Mouse (Mus musculus) neural tube, embryonic 15.5 days (tissue): ENCODE measurements around the gene Rhbdd1. TPM values are rescaled to one million over a fixed set of nuclear protein-coding genes. Genes with fewer than 3 reads are reported as not detected.

Source experiments
- microRNA-seq: library from miRNA; unstranded; fragments of <30 nt; microRNA quantifications from one replicate; pipeline ENCODE4, GENCODE M21; 2017
- polyA plus RNA-seq: library from polyadenylated mRNA; unstranded; fragments of >200 nt; fragmentation: Nextera tagmentation; extraction: Ambion mirVana; gene quantifications from 2 replicates; pipeline ENCODE4 v1.2.1, GENCODE M21; 2015

Rhbdd1 gene
- polyA plus RNA-seq, 1 experiment from 2014 or later = 4.1 TPM

Small RNAs within 50 kb of the gene (microRNA-seq; reads per million reads assigned to microRNA genes)
- not detected for gene Gm22112

Other genes starting within 250 kb of the Rhbdd1 start
- gene Gm9747, start 83.3 kb upstream of the Rhbdd1 start, polyA plus RNA-seq = 26.1 and 28.6 TPM in 2 replicates
- gene Irs1, start 25.0 kb upstream of the Rhbdd1 start, polyA plus RNA-seq = 7.5 and 8.1 TPM in 2 replicates